Mouse (Mus musculus): ENCODE data around the gene Lrrc8a.

Lrrc8a gene

DNA sequence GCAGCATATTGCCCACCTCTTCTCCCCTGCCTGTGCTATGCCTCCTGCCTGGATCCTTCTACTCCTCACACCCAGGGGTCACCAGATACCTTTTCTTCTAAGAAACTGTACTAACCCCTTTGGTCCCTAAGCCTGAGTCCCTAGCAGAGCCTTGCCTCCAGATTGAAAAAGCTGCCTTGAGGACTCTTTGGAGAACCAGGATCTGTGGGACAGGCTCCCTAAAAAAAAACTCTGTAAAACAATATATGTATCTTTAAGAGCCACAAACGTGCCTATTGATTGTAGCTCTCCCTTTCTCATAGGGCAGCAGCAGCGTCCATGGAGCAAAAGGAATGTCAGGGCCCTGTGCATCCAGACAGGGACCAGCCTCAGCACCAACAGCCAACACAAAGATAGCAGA is 2.8 kb downstream of the Lrrc8a start, which contains the start of gene Gm28035:
Gene Gm28035, plus strand, starts transcription at position 301 of the 400 bp plus-strand sequence.
- no peak for DNase-seq

DNA sequence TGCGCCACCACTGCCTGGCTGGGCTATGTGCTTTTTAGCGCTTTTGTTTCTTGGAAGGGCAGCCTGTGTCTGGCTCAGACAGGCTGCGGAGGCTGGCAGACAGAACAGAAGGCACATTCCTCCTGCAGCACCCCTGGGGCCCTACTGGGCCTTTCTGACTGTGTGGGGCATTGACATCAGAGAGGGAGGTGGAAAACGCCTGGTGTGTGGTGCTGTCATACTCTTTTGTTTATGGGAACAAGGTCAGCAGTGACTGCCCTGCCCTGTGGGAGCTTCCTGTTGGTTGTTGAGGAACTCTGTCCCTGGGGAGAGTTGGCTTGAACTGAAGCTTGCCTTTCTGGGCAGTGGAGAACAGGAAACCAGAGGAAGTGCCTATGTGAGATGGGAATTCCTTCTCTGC is 5.0 kb downstream of the Lrrc8a start:
- DNase-seq, result peak; percentile 77

DNA sequence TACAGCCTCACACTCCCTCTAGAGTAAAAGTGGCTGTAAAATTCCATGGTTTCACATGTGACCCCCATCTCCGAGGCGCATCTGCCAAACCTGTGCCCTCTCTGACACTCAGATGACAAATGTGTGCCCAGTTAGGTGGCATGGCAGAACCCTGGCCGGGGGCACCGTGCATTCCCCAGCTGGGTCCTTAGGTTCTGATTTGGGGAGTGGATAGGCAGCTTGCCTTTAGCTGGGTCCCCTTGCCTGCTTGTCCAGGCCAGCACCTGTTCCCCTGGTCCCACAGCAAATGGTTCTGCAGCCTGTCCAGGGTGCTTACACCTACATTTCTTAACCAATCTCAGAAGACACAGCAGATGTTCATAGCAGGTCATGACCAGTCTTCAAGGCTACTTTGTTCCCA is 5.9 kb downstream of the Lrrc8a start:
- no peak for DNase-seq

GRCm38 (mm10) chr2:30244595-30245178 is 7.2 kb downstream of the Lrrc8a start:
- DNase-seq, result peak; percentile 24

- no peak for DNase-seq
Measured at GRCm38 (mm10) chr2:30247036-30247435, 9.5 kb downstream of the Lrrc8a start.

DNA sequence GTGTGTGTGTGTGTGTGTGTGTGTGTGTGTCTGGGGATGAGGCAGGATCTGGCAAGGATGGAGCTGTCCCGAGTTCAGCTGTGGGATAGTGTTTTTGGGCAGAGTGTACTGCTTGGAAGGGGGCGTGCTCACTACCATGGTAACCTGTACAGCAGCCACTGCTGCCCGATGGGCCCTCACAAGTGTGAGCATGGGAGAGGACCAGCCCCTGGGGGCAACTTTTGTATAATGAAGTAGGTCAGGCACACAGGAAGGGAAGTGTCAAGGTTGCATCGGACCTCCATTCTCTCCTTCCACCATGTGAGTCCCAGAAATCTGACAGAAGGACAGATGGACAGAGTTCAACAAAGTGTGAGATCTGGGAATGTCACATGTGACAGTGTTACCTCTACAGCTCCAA is 10.2 kb downstream of the Lrrc8a start:
- DNase-seq, result no peak

DNA sequence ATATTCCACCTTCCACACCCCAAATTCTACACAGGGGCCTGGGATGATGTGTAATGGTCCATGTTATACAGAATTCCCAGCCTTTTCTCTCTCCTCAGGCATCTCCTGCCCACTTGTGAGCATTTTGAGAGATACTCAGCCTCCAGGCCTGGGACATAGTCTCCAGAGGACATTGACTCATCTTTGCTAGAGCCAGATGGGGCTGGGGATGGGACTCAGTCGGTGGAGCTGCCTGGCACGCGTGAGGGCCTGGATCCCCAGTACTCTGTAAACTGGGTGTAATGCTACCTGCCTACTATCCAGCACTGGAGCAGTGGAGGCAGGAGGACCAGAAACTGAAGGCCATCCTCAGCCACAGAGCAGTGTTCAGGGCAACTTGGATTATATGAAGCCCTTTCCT is 11.7 kb downstream of the Lrrc8a start:
- no peak for DNase-seq

DNA sequence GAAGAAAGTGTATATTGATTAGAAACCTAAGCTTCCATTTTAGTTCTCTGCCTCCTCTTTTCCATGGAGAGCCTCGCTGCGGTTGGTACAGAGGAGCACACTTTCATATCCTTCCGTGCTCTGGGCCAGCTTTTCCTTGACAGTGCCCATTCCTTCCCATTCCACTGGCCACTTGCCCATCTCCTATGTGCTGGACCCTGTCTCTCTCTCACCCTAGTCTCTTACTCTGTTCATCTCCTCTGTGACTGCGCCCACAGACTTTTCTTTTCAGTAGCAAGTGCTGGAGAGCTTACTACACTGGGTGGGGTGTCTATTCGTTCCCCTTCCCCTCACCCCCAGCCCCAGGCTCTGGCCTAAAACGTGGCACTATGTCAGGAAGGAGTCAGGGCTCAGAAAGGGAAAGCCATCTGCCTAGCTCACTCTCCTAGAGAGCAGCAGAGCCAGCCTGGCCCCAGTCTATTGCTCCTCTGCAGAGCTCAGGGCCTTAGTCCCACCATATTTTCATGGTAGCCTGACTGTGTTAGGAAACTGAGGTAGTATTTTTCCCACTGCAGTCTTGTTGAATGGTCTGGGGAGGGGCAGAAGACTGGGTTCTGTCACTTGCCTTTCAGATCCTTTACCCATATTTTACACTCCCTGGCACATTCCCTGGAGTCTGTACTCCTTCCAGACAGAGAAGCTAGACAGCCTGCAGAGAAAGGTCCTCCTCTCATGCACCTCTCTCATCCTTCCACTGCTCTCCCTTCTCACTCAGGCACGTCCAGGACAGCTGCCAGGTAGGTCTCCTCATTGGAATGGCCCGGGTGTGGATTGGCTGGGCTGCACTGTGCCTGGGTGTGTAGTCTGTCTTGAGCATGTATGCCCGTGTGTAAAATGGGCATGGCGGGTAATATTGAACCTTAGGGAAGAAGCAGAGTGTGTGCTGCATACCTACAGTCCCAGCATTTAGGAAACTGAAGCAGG is 12.9 kb downstream of the Lrrc8a start:
- peak; percentile 7 for DNase-seq

DNA sequence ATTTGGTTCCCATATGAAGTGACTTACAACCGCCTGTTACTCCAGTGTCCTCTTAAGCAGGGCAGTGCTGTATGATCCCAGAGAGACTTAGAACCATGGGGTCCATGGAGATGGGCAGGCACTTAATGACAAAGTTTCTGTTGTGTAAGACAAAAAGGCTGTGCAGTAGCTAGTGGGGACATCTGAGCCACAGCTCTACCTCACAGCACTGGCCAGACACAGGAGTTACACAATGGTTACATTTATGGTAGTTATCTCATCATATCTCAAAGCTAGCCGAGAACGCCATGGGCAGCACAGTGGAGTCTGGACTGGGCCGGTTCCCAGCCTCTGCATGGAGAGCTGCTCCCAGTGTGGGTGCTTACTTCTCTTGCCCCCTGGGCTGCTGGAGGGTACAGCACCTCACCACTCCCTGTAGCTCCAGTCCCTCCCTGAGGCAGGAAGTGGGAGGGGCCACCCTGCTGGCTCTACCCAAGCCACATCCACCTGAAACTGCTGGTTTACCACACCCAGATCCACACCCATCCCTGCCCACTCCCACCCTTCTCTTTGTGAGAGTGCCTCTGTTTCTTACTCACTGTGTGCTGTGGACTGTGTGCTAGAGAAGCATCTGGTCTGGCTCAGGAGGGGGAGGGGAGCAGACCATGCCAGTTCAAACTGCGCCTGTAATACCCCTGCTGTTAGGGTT is 14.0 kb downstream of the Lrrc8a start:
- DNase-seq, result peak; percentile 35

DNA sequence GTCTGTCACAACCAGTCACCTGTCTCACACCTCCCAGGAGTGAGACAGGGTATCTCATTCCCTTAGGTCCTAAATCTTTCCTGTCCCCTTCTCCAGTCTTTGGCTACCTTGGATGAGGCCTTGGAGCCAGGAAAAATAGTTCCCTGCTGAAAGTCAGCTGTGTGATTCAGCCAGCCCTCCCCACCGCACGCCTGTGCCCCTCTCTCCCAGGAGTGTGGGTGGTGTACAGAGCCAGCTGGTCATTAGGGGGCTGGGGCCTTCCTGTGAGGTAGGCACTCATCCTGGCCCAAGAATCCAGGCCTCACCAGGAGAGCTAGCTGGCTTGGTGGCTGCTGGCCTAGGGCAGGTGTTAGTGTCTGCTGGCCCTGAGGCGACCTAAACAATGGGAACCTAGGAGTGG is 15.0 kb downstream of the Lrrc8a start:
- DNase-seq, result no peak

GRCm38 (mm10) chr2:30253809-30254208 is 16.3 kb downstream of the Lrrc8a start:
- DNase-seq, result no peak

- DNase-seq, result no peak
Measured at GRCm38 (mm10) chr2:30255631-30256395, 18.3 kb downstream of the Lrrc8a start.

DNA sequence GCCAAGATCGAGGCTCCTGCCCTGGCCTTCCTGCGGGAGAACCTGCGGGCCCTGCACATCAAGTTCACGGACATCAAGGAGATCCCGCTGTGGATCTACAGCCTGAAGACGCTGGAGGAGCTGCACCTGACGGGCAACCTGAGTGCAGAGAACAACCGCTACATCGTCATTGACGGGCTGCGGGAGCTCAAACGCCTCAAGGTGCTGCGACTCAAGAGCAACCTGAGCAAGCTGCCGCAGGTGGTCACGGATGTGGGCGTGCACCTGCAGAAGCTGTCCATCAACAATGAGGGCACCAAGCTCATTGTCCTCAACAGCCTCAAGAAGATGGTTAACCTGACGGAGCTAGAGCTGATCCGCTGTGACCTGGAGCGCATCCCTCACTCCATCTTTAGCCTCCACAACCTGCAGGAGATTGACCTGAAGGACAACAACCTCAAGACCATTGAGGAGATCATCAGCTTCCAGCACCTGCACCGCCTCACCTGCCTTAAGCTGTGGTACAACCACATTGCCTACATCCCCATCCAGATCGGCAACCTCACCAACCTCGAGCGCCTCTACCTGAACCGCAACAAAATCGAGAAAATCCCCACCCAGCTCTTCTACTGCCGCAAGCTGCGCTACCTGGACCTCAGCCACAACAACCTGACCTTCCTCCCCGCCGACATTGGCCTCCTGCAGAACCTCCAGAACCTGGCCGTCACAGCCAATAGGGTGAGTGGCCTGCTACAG is 19.3 kb downstream of the Lrrc8a start:
- no peak for DNase-seq

DNA sequence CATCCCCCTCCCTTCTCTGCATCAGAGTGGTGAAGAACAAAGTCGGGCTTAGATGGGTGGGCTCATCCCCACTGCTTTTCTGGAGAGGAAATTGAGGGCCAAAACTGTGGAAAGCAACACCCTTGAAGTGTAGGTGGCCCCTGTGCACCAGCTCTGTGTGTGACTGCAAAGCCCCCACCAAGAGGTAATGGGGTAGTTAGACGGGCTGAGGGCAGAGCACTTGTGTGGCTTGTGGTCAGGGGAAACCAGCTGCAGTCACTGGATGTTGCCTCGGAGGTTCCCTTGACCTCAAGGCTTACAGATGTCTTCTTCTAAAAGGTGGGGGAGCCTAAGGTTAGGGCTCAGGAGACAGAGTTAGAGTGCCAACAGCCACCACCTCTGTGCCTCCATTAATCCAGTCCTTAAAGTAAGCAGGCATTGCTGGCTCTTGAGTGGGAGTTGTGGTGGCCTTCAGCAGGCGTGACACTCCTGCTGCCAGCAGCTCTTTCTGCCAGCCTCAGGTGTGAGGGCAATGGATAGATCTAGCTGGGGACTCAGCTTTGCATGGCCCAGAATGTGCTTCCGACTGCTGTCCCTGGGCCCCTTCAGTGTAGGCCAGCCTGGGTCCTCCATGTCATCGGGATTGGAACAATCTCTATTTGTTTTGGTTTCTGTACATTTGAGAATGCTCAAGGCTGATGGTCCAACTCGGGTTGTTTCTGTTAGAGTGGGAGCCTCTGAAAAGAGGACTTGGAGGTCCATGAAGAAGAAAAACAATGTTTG is 20.4 kb downstream of the Lrrc8a start:
- peak; percentile 7 for DNase-seq

DNA sequence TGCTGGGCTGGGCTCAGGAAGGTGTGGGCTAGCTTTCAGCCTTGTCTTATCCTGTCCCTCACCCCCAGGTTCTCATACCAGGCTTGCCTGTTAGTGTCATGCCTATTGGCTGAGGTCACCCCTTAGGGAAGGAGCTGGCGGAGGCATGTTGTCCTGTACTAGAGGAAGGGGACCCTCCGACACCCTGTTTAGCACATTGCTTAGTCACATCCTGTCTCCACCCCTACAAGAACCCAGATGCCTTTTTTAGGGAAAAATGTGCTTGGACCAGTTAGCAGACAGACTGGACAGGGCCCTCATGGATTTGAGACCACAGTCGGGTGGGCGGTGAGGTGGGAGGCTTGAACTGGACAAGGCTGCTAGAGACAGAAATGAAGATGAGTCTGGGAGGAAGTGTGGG is 21.1 kb downstream of the Lrrc8a start:
- DNase-seq, result peak; percentile 51

DNA sequence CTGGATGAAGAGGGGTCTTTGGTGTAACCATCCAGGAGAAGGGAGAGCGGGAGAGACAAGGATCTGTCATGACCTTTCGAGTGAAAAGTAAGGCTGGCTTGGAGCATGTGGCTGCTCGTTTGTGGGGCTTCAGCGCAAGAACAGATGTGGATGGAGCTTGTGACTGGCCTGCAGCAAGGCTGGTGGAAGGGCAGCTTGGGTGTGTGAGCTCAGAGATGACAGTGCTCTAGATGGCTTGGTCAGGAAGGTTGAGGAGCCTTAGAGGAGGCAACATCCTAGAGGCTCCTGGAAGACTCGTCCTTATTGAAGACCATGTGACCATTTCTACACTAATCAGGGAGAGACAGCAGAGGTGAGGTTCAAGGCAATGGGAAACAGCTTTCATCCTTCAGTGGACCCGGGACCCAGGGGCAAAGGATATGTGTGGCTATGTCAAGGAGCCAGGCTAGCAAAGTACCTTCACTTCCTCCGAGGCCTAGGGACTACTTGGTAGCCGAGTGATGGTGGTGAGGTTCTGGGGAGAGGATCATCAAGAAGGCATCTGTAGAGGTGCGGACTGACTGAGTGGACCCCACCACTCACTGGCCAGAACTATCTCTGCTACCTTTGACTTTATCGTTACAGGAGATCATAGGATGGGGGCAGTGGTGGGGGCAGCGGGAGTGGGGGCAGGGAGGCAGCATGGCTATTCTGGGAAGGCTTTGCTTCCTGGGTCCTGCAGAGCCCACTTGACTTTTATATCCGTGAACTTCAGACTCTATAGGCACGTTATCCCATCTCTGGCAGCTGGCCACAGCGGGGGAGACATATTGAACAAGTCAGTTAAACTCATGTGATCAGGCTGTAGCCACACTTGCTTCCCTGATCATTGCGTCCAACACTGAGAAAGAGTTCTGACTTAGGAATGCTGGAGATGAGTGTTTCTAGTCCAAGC is 21.9 kb downstream of the Lrrc8a start:
- DNase-seq, result peak; percentile 15

DNA sequence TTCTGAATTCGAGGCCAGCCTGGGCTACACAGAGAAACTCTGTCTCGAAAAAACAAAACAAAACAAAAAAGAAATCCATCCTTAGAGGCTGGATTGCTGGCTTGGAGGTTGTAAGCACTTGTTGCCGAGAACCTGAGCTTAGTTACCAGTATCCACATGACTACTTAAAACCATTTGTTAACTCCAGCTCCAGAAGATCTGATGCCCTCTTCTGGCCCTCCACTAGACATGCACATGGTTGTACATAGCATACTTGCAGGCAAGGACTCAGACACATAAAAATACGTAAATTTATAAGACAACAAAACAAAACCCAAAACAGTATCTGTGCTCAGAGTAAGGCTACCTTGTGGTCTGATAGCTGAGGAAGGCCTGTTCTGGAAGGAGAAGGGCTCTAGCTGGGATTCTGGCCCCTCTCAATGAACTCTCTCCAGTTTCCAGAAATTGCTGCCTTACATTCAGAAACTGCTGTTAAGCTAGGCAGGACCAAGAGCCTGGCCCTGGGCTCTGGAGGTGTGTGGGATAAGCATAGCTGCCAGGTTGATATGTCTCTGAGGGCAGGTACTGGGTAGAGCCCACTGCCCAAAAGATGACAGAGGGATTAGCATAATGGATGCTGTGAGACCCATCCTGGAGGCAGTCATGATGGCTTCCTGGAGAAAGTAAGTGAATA is 23.7 kb downstream of the Lrrc8a start:
- DNase-seq, result peak; percentile 3

DNA sequence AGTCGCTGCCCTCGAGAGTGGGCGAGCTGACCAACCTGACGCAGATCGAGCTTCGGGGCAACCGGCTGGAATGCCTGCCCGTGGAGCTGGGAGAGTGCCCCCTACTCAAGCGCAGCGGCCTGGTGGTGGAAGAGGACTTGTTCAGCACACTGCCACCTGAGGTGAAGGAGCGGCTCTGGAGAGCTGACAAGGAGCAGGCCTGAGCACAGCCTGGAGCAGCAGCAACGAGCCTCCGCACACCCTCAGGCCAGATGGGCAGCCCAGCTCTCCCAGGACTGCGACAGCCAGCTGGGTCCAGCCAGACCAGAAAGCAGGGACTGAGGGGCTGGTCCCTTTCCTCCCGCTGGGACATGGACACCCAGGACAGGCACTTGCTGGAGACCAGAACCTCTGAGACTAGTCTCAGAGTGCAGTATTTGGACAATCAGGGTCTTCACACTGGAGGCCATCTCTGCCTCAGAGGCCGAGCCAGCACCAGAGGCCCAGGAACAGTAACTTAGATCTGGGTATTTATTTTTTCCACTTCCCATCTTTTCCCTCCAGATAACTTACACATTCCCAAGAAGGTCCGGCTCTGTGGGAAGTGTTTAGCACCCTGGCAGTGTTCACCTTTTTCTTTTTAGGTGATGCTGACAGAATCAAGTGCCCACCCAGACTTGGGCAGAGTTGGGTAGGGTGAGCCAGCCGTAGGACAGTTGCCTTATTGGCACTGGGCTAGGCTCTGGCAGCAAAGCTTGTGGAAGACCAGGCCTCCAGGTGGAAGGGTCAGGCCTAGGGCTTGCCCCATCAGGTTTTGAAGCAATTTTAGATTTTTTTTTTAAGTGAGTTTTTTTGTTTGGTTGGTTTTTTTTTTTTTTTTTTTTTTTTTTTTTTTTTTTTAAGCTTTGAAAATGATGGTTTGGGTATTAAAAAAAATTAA is 24.7 kb downstream of the Lrrc8a start:
- peak; percentile 11 for DNase-seq

Data from kidney, adult 18-20 months (tissue).